Mouse (Mus musculus) lung, postnatal 25 days (tissue): Measurements from ENCODE around the gene Abcb9.
"Not testable (repeated sequence)": the region's sequence is repeated elsewhere in the genome, so short reads cannot be mapped to it uniquely, and the experiment has no call there.

Experiments
- DNase-seq: peaks from one replicate; pipeline ENCODE4 v3.0.0; 2022; ENCODE audit warnings: low spot score

Gene Abcb9

DNA sequence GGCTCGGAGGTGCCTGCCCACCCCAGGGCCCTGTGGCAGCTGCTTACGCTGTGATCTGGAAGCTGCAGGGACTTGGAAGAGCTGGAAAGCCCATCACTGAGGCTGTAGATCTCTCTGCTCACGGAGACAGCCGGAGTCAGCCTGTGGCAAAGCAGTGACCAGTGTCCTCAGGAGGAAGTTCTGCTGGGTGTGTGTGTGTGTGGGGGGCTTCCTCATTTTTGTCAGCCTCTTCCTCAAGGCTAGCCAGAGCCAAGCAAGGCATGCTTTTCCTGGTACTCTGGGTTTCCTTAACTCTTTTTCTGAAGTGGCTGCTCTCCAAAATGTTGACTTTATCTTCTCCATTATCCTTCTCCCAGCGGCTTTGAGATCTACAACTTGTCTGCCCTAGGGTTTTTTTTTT lies 35.9 kb downstream of the Abcb9 start:
- no peak for DNase-seq

- DNase-seq: no peak
Observed at GRCm38 (mm10) chr5:124058749-124059148, 36.8 kb downstream of the Abcb9 start.

DNA sequence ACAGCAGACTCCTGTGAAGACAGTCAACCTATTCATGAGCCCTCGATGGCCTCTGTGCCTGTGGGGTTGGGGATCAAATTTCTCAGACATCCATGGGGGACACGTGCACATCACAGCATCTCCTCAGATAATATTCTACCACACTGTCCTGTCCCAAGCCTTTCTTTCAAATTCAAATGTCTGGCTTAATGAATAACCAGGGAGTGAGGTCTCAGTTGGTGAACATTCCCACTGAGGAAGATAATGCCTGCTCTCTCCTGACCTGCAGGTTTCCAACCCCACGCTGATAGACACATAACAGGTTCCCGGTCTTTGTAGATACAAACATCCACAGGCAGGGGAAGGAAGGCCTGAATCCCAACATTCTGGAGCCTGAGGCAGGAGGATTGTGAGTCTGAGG lies 38.6 kb downstream of the Abcb9 start:
- DNase-seq: no peak

DNA sequence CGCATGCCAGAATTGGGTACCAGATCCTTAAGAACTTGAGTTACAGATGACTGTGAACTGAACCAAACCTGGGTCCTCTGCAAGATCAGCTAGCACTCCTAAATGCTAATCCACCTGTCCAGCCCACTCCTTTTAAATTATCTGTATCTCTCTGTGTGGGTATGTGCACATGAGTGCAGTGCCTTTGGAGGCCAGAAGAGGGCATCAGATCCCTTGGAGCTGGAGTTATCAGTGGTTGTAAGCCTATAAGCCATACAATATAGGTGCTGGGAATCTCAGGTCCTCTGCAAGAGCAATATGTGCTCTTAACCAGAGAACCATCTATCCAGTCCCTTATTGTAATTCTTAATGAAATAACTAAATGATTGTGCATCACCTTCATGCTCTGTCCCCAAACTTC lies 39.4 kb downstream of the Abcb9 start:
- no peak for DNase-seq

GRCm38 (mm10) chr5:124052641-124053040 lies 43.0 kb downstream of the Abcb9 start:
- not testable (repeated sequence) for DNase-seq

GRCm38 (mm10) chr5:124051899-124052491 lies 43.6 kb downstream of the Abcb9 start:
- peak; percentile 50 for DNase-seq

- DNase-seq: peak; percentile 58
Observed at GRCm38 (mm10) chr5:124050095-124051050, 45.2 kb downstream of the Abcb9 start.

- no peak for DNase-seq
Observed at GRCm38 (mm10) chr5:124049249-124050045, 46.2 kb downstream of the Abcb9 start.

DNA sequence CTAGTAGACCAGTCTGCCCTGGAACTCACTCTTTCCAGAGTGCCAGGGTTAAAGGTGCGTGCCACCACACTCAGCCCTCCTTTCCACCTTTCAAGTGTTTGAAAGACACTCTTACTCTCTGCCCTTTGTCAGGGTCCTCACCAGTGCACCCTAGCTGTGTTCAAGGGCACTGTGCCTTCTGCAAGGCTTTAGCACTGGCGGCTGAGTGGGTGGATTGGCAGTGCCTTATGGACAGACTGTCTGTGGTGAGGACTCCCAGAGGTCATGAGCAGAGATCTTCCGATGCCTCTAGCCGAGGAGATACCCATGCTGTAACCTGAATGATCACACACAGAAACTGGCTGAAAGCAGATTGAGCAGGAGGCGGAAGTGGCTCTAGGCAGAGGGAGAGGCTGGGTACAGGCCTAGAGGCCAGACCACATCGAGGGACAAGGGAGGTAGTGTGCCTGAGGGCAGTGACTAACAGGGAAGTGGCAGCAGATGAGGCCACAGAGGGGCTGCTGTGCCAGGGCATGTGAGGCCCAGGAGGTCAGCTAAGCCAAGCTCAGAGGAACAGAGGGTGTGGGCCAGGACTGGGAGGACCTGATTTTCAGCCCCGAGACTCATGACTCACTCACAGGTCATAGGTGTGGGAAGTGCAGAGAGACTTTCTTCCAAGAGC lies 48.7 kb downstream of the Abcb9 start:
- peak; percentile 64 for DNase-seq

GRCm38 (mm10) chr5:124045453-124046010 lies 50.1 kb downstream of the Abcb9 start:
- no peak for DNase-seq

GRCm38 (mm10) chr5:124043999-124044398 lies 51.6 kb downstream of the Abcb9 start:
- no peak for DNase-seq

- no peak for DNase-seq
Observed at GRCm38 (mm10) chr5:124043212-124043978, 52.2 kb downstream of the Abcb9 start.

DNA sequence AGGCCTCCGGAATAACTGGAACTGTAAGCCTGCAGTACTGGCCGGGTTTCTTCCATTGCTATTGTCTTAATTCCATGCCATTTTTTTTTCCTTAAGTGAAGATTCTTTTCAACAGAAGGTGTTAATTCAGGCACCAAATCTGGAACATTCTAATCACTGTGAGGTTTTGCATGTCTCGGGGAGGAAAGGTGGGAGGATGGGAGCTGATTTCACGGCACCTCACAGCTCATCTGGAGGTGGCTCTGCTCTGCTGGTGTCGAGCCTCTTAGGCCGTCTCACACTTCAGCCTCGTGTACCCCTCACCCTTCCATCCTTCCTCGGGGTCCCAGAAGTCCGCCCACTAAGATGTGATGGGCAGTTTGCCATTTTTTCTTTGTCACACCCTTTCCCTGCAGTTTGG lies 54.5 kb downstream of the Abcb9 start:
- no peak for DNase-seq

GRCm38 (mm10) chr5:124039602-124040001 lies 56.0 kb downstream of the Abcb9 start:
- no peak for DNase-seq

DNA sequence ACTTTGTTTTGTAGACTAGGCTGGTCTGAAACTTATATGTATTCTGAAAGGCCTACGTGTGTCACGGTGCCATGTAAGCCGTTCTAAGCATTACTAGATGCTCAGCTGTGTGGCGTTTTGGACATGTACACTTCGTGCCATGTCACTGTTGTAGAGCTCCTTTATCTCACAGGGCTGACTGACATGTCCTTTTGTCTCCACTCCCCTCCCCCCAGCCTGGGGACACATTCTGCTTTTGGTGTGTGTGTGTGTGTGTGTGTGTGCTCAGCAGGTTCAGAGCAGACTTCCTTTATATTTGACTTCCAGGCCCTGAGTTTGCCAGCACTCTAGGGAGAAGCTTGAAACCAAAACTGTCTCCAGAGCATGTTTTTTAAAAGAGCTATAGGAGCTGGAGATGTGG lies 58.8 kb downstream of the Abcb9 start:
- no peak for DNase-seq

DNA sequence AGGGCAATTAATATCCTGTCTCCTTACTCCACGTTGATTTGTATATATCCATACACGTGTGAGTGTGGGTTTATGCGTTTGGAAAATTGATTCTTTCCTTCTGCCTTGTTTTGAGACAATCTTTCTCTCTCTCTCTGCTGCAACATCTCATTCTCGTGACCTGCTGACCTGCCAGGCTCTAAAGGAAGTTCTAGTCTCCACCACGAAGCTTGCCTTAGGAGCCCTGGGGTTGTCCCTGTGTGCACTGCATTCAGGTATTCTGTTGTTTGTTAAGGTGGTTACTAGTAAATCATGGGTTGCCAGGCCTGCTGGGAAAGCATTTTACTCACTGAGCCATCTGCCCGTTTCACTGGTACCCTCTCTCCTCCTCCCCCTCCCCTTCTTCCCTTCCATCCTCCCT lies 59.3 kb downstream of the Abcb9 start:
- DNase-seq: no peak

- no peak for DNase-seq
Observed at GRCm38 (mm10) chr5:124035806-124036205, 59.8 kb downstream of the Abcb9 start.

DNA sequence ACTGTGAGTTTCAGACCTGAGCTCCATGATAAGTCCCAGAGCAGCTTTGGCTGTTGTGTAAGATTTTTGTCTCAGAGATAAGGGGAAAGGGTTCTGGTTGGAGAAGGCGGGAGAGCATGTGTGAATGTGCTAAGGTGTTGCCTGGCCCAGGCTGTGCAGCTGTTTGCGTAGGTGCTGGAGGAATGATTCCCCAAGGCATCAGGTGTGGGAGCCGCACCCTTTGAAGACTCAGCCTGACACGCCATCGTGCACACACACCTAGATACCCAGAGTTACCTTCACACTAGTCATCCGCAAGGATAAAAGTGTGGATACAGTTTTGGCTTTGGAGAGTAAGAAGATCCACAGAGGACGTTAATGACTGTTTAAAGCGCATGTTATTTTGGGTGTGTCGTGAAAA lies 60.2 kb downstream of the Abcb9 start:
- no peak for DNase-seq

DNA sequence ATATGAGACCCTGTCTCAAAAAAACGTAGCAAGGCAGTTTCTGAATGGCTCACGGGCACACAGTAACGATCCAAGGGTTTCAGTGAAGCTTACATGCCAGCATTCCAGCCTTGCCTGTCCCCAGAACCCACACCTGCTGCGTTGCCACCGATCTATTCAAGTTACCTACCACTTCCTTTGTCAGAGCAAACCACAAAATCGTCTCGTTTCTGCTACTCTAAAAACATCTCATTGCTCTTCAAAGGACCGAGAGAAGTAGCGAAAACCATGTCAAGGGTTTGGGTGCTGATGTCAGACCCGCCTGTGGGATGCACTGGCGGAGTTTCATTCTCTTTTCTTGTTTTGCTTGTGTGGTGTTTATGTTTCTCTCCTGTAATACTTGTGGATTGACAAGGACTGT lies 61.1 kb downstream of the Abcb9 start:
- DNase-seq: no peak

GRCm38 (mm10) chr5:124032001-124032508 lies 63.5 kb downstream of the Abcb9 start, which contains the start of gene Vps37b:
Gene Vps37b, minus strand, starts transcription at chr5:124032270.
- DNase-seq: peak; percentile 90
